Mouse (Mus musculus) retina, postnatal 1 day (tissue): Measurements from ENCODE around the gene Clrn3.

Experiments used
- DNase-seq: peaks from one replicate; pipeline ENCODE4 v3.0.0-alpha.2; 2012

Gene Clrn3

DNA sequence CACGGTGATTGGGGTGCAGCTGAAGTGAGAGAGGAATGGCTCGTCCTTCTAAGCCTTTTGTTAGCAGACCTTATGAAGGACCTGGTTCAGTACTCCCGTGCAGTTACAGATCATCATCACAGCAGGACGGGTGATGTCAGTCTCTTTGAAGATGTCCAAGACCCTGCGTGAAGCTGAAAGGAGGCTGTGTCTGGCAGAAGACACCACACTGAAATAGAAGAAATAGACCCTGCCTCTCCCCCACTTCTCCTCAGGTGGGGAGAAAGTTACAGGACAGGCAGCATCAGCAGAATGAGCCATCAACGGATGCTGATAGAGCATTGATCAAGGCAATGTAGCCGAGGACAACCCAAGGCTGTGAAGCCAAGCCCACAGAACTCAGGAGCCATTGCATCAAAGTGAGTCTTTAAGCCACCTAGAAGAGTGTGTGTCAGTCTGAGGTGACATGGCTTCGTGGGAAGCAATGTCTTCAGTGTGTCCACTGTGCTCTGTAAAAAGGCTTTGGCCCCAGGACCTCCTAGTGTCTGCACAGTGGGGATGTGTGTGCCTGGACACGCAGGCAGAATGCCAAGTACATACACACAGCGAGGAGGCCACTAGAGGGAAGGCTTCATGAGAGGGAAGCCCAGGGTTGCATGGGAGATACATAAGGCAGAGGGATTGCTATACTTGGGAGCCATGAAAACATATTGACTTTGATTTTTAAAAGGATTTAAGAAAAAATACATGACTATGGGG lies 41.6 kb downstream of the Clrn3 start:
- DNase-seq, result peak; percentile 54

- peak; percentile 83 for DNase-seq
Measured at GRCm38 (mm10) chr7:135485796-135486410, 42.6 kb downstream of the Clrn3 start.

GRCm38 (mm10) chr7:135485116-135485795 lies 43.2 kb downstream of the Clrn3 start:
- no peak for DNase-seq

- no peak for DNase-seq
Measured at GRCm38 (mm10) chr7:135484341-135484740, 44.1 kb downstream of the Clrn3 start.

DNA sequence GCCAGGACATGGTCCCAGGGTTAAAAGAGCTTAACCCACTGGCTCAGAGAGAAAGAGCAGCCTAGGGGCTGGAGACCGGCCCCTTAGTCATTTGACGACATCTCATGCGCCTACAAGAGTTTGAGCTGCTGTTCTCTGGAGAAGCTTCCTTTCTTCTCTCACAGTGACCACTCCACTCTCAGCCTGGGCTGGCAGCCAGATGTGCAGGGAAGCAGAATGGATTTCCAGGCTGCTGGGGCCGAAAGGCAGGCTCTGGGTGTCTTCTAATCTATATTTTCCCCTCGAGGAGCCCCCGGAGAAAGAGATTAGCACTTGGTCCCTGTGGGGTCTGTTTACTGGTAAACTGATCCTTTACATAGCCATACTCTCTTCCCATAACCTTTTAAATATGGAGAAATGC lies 44.7 kb downstream of the Clrn3 start:
- DNase-seq, result peak; percentile 48

DNA sequence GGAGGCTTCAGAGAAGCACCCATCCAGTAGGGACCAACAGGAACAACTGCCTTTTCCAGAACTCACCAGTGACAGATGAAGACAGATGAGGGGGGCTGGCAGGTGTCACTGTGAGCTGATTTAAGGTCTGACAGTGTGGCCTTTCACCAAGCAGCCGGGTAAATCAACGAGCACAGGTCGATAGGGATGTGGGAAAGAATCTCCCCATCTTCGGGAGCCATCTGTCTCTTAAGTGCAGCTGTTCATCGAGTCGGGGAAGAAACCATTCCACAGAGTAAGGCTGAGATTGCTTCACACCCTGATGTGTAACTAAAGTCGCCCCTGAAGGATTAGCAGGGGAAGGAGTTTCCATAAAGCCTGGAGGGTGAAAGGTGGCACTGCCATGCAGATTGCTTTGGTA lies 47.3 kb downstream of the Clrn3 start:
- no peak for DNase-seq

- no peak for DNase-seq
Measured at GRCm38 (mm10) chr7:135479912-135480311, 48.5 kb downstream of the Clrn3 start.

- DNase-seq, result peak; percentile 65
Measured at GRCm38 (mm10) chr7:135479322-135479880, 49.1 kb downstream of the Clrn3 start.

- DNase-seq, result no peak
Measured at GRCm38 (mm10) chr7:135477256-135477655, 51.2 kb downstream of the Clrn3 start.

GRCm38 (mm10) chr7:135475981-135476380 lies 52.5 kb downstream of the Clrn3 start:
- no peak for DNase-seq

DNA sequence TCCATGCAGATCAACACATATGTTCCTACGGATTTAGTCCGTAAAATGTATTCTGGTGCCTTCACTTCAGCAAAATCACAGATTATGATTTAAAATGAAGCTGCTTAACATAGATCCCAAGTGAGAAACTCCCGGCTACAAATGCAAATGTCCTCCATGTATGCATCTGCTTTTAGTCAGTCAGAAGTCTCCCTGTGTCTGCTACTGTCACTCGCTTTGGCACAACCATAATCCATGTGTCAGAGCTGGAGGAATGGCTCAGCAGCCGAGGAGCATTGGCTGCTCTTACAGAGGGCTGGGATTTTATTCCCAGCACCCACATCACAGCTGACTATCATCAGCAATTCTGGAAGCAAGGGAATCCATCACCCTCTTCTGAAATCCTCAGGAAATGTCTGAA lies 58.1 kb downstream of the Clrn3 start:
- no peak for DNase-seq

DNA sequence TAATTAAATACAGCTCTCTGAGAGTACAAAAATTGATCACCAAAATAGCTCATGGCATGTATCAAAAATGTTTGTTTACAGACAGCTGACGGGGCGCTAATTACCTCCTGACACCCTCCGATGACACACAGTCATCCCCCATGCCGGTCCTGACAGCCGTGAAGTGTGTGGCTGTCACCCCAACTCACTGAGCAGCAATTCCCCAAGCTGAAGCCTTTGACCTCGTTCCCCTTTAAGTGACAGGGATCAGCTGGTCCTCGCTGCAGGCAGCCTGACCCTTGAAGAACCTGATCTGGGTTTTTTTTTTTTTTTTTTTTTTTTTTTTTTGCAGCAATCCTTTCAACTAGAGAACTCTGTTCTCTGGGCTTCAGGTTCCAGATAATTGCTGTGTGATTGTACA lies 59.8 kb downstream of the Clrn3 start:
- DNase-seq, result no peak

- DNase-seq, result no peak
Measured at GRCm38 (mm10) chr7:135465293-135465692, 63.2 kb downstream of the Clrn3 start.

GRCm38 (mm10) chr7:135464689-135465259 lies 63.7 kb downstream of the Clrn3 start:
- peak; percentile 83 for DNase-seq
